Mouse (Mus musculus): ENCODE measurements around the gene Rraga.

Rraga gene

DNA sequence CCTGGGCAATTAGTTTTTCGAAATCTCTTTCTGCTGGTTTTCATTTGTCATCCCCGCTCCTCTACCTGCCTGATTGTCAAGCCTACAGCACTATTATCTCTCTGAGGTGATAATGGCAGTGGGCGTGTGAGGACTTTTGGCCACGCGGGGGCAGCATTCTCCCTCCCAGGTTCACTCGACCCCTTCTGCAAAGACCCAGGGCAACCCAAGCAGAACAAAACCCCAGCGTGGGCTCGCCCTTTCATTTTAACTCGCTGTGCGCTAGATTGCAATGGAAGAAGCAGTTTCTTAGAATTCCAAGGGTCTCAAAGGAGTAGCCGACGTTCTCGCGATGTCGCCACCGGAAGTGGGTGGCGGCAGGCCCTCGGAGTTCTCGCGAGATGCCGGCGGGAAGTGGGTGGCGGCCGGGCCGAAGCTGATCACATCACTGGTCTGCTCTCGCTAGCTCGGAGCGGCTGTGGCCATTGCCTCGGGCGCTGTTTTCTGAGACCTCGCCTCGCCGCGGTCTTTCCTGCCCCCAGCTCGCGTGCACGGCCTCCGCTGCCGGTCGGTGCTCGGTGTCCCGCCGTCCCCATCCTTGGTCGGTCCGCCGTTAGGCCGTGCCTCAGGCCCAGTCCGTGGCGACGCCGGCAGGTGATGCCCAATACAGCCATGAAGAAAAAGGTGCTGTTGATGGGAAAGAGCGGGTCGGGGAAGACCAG, at the start of gene Rraga:
Gene Rraga, plus strand, starts transcription at position 386 of the 701 bp plus-strand sequence.
- peak; percentile 94 for ATAC-seq (ENCODE audit: low TSS enrichment)

DNA sequence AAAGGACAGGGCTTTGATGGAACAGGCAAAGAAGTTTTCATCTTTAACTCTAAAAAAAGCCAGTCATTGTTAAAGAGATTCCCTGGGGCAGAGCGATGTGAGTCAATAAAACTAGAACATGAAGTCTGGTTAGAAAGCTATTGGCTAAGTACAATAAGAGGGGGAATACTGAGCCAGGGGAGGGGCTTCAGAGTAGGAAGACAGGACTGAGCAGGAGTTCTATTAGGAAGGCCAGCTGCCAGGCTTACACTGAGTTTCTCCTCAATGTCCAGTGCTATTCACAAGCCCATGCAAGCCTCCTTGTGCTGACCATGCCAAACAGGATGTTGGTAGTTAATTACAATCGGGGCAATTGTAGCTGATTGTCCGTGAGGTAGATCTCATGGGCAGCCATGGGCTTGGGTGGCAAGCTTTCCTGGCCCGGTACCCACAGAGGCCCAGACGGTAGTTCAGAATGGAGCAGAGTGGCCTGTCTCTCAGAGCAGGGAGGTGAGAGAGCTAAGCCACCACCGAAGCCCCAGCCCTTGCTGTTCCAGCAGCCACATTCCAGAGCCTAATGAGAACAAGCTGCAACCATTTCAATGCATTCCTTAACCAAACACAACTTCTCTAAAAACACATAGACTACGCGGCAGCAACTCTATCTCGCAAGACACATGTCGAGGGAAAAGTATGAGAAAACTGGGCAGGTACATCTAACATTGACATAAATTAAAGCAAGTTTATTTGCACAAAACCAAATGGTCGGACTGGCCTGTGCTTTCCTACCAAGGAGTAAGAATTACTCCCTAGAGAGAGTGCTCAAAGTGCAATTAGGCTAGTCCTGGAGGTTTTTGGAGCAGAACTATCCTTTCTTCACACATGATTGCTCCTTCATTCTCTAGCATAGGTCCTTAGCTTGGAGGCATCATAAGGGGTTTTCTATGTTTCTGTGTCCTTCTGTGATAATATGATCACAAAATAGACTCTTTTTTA, 48.0 kb upstream of the Rraga start:
- no peak for ATAC-seq (ENCODE audit: low TSS enrichment)

DNA sequence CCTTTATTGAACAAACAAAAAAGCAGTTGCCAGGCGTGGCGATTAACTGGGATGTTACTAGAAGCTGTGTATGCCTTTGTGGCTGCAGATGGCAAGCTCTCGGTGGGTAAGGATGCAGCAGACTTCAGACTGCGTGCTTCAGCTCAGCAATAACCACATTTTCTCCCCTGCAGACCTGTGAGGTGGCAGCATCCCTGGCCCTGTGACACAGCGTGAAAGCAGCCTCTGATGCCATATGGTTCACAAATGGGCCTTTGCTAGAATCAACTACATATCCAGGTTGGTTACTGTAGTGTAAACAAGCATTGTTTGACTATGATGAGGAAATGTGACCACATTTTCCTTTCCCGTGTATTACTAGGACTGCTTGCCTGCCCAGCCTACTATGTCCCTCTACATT, 46.3 kb upstream of the Rraga start:
- no peak for ATAC-seq (ENCODE audit: low TSS enrichment)

DNA sequence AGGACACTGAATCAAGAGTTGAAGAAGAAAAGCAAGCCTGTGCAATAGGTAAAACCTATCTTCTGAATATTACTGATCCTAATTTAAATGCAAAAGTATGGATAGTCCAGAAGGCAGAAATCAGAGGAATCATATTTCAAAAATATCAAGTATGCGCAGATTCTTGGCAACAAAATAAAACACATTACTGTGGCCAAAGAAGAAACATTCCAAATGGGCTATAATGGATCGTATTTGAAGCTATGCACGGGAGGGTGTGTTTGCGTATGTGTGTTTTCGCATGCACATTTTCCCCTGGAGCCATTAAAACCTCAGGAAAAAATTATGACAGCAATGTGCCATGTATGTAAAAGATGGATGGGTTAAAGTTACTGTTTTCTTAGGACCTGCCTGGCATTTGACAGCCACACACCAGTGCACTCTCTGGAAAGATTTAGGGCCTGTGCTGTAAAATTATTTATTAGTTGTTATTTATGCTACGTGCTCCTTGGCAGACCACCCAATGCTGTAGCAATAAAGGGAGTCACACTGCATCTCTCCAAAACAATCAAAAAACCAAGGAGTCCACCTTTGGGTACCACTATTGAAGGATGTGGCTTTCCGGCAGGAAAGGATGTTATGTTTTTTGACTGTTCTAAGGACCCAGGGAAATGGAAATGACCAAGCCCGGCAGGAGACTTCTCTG, 41.9 kb upstream of the Rraga start:
- ATAC-seq (ENCODE audit: low TSS enrichment) = no peak

DNA sequence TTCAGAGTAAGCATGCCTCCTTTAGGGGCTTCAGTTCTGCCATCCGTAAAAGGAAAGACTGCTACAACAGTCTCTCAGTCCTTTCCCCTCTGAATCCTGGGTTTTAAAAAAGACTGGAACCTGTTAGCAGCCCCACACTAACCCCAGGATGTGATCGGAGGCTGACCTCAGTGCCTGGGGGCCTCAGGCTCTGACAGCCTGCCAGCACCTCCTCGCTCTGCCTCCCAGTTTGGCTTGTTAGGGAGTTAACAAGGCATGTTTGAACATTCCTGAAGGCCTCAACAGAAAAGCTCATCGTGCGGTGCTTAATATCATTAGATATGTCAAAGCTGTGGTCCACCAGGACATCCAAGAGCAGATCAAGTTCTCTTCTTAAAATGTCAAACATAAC, 41.4 kb upstream of the Rraga start:
- no peak for ATAC-seq (ENCODE audit: low TSS enrichment)

DNA sequence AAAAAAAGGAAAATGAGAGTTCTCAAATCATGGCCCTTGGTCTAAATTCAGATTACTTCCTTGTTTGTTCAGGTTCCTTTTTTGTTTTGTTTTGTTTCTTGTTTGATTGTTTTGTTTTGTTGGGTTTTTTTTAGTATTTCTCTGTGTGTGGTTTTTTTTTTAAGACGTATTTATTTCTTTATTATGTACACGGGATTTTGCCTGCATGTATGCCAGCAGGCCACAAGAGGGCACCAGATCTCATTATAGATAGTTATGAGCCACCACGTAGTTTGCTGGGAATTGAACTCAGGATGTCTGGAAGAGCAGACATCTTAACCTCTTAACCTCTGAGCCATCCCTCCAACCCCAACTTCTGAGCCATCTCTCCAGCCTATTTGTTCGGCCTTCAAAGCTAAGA, 37.5 kb upstream of the Rraga start:
- ATAC-seq (ENCODE audit: low TSS enrichment) = no peak

DNA sequence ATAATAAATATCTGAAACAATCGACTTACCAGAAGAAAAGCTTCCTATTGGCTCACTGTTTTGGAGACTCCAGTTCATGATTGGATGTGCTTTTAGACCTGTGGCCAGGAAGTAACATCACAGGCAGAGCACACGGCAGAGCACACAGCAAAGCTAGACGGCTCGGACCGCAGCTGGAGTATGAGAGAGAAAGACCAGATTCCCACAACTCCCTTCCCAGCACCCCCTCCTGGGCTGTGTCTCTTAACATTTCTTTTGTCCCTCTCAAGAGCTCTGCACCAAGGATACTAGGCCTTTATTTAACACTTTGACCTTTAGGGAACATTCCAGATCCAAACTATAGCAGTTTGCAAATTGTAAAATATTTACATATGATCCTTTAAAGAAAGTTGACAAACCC, 36.5 kb upstream of the Rraga start:
- no peak for ATAC-seq (ENCODE audit: low TSS enrichment)

DNA sequence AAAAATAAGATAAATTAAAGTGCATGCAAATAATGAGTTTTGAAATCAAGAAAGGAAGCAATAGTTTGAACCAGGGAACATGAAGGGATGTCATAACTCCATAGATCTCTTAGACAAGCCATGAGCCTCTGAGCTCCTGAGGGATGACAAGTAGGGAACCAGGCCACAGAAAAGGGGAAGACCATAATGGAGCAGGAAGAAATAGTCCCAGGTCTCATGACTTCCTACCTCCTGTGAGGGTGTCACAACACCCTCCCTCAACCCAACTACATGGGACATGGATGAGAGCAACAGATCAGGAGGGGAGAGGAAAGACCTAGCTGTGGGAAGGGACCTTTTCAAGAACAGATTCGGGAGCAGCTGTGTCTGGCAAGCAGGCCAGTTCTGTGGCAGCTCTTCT, 33.9 kb upstream of the Rraga start:
- no peak for ATAC-seq (ENCODE audit: low TSS enrichment)

DNA sequence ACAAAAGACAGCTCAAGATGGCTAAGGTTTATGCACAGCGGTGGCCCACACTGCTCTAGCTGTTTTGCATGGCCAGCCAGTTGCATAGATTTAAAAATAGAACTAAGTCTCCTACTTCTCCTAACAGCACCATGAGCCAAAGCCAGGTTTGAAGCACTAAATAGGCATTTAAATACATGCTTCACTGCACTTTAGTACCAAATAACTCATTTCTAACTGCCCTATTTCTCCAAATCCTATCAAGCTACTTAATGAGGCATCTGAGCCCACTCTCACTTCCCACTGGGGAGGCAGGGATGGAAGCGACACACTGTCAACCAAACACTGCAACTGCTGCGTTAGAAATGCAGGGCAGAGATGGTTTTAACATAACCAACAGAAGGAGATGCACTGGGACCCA, 31.5 kb upstream of the Rraga start:
- ATAC-seq (ENCODE audit: low TSS enrichment) = peak; percentile 68

DNA sequence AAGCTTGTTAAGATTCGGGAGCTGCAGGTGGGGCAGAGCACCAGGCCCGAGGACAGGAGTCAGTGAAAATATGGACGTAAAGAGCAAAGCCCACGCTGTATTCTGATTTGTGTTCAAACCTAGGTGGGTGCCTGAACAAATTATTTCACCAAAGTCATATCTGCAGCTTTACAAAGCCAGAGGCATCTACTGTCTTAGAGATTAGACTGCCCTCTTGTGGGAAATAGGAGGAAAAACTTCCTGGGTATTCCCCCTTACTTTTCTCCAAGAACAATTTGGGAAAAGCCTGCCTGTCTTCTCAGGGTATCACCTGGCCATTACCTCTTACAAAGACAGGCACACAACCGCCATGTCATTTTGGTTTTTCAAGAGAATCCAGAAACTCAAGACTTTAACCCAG, 29.9 kb upstream of the Rraga start:
- peak; percentile 92 for ATAC-seq (ENCODE audit: low TSS enrichment)

DNA sequence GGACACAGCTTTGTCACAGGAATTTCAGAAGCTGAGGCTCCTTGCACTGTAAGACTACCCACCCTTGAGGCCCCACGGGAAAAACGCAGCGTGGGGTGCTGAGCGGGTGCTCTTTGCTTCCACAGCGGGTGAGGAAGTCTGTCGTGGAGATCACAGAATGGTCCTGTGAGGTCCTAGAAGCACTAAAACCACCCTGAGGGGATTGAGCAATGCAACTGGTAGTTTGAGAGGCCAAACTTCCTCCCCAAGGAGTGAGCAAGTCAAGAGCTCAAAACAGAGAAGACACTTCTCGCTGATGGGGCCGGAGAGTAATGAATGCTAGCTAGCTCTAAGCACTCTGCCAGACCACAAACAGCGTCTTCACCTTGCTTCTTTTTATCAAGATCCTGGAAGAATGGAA, 27.1 kb upstream of the Rraga start:
- no peak for ATAC-seq (ENCODE audit: low TSS enrichment)

DNA sequence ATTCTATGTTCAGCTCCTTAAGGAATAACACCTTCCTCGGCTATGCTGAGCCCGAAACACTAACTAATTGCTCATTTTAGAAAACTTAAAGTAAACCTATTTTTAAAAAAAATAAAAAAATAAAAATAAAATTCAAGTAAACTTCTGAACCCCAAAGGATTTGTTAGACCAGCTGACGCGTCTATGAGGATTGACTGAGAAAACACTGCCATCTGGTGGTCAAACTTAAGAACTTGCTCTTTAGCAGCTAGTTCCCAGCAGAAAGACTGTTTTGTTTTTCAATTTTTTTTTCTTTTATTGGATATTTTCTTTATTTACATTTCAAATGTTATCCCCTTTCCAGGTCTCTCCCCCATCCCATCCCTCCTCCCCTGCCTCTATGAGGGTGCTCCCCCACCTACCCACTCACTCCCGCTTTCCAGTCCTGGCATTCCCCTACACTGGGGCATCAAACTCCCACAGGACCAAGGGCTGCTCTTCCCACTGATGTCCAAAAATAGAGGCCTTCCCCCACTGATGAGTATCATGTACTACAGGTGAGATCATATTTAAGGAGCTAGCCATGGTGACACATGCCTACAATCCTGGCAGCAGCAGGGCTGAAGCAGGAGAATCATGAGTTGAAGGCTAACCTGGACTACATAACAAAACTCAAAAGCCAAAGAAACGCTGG, 20.3 kb upstream of the Rraga start:
- 0 out of 2 replicates have a peak, but pooled peaks have one; percentile 69 for ATAC-seq (ENCODE audit: low TSS enrichment)

DNA sequence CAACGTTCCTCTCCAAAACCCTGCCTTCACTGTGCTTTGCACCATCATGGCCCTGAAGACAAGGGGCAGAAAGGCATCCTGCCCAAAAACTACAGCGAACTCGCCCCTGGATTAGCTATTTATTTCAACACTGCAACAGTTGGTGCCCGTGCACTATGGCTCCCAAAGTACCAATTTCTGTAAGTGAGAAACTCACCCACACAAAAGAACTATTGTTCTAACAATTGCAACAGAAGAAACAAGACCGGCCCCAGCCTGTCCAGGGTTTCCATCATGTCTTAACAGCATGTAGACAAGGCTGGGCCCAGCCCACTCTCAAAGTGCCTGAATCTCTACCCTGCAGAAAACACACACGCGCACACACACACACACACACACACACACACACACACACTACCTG, 18.1 kb upstream of the Rraga start:
- no peak for ATAC-seq (ENCODE audit: low TSS enrichment)

DNA sequence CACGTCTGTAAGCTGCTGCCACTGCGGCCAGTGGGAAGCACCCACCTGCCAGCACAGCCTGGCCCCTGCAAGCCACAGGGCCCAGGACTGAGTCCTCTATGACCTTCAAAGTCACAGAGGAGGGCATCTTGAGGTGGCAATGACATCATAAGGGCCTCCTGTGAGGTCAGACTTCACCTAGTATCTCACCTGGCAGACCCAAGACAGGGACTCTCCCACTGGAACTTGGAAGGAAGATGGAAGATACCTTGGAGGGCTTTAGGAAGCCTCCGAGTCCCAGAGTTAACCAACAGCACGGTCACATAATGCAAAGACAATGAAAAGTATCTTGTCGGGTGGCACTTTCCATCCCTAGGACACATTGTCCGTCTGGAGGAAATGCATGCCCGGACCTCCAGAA, 17.2 kb upstream of the Rraga start, which contains the start of gene Saxo1:
Gene Saxo1, minus strand, starts transcription at position 101 of the 400 bp plus-strand sequence.
- no peak for ATAC-seq (ENCODE audit: low TSS enrichment)

DNA sequence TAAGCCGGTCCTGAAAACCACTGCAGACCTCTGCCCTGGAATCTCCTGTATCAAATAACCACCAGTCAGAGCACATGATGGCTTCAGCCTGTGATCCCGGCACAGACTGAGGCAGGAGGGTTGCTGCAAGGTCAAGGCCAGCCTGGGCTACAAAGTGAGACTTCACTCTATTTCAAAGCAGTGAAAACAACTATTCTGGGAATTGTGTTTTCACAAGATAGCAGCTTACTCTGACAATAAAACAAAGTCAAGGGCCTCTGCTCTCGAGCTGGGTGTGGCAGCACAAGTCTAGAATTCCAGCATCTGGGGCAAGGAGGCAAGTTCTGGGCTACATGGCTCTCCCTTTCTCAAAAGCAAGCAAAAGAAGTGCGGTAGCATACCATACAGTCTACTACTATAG, 16.5 kb upstream of the Rraga start:
- no peak for ATAC-seq (ENCODE audit: low TSS enrichment)

DNA sequence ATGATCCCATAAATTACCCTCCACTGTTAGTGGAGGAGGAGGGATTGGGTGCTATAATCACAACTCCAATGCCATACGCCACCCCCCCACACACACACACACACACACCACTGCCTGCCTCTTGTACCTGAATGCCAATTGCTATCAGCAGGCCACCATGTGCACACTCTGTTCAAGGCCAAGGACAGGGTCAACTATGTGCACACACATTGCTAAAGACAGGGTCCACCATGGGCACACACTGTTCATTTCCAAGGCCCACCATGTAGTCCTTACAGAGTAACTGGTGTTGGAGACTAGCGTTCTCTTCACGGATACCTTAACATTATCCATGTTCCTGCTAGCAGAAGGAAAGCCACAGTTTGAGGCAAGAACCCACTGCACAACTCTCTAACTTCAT, 14.4 kb upstream of the Rraga start:
- ATAC-seq (ENCODE audit: low TSS enrichment) = no peak

DNA sequence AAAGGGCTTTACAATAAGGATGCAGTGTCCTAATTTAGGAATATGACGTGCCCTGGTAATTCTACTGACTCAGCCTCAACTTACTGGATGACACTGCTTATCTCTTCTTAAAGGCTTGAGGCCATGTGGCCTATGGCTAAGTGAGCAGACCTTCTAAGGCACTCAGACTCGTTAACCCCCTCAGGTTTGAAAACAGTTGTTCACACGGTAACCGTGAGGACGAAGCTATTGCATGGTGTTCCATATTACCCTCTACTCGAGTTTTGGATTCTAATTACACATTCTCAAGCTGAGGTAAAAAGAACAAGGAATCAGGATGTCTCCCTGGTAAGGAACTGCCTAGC, 557 bp upstream of the Rraga start:
- ATAC-seq (ENCODE audit: low TSS enrichment) = peak; percentile 22

DNA sequence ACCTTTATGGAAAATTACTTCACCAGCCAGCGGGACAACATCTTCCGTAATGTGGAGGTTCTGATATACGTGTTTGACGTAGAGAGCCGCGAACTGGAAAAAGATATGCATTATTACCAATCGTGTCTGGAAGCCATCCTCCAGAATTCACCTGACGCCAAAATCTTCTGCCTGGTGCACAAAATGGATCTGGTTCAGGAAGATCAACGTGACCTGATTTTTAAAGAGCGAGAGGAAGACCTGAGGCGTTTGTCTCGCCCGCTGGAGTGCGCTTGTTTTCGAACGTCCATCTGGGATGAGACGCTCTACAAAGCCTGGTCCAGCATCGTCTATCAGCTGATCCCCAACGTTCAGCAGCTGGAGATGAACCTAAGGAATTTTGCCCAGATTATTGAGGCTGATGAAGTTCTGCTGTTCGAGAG, 663 bp downstream of the Rraga start:
- peak; percentile 25 for ATAC-seq (ENCODE audit: low TSS enrichment)

DNA sequence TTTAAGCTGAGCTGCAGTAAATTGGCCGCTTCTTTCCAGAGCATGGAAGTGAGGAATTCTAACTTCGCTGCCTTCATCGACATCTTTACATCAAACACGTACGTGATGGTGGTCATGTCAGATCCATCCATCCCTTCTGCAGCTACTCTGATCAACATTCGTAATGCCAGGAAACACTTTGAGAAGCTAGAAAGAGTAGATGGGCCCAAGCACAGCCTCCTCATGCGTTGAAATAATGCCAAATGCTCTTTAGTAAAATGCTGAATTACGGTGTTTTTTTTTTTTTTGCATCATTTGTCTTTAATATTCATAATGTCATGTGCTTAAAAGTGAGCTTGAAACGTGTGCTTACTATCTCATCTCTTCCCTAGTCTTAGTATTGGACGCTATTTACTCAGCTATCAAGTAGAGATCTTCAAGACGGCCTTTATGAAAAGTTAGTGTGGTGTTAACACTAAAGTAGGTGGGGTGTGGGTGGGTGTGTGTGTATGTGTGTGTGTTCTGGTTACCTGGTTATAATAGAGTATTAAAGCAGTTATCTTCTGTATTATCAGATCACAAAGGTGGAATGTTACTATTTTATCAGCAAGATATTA, 1.3 kb downstream of the Rraga start:
- no peak; the same call in 1 of the 2 replicates for ATAC-seq (ENCODE audit: low TSS enrichment)

DNA sequence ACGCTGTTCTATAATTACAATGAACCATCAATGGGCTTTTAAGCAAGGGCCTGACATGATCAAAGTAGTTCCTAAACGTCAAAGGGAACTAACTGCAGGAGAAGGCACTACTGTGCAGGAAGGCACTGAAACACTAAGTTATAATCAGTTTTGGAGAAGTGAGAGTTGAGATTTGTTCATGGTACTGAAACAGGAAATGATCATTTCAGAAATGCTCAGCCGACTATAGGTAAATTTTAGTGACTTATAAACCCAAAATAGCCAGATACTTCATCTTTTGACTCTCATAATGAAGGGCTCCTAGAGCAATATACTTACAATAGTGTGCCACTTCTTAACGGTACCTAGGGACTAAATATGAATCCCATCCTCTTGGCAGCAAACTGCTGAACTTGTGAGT, 4.6 kb downstream of the Rraga start:
- ATAC-seq (ENCODE audit: low TSS enrichment) = no peak

DNA sequence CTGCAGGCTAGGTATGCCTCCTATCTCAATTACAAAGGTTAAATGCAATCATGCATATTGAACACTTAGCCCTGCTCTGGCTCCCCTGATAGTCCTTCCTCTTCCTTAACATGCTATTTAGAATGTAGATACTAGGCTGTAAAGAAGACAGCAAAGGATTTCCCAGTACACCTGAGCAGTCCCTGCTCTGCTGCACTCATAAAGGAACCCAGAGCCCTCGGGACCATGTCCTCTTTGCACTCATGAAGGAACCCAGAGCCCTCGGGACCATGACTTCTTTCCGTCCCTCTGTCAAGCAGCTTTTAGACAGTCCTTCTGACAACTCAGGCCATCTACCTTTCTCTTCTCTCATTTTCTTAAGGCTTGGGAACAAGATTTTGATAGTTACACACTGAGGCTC, 5.1 kb downstream of the Rraga start:
- no peak for ATAC-seq (ENCODE audit: low TSS enrichment)

DNA sequence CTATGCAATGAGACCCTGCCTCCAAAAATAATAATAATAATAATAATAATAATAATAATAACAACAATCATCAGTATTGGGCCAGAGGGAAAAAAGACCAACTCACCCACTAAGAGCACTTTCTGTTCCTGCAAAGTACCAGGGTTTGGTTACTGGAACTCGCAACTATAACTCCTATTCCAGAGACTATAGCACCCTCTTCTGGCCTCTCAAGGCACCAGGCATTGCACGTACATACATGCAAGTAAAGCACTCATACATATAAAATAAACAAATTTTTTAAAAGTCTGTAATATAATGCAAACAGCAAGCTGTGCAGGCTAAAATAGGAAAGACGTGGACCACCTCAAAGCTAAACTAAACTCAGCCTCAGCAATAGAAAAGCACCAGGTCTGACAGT, 12.8 kb downstream of the Rraga start:
- no peak for ATAC-seq (ENCODE audit: low TSS enrichment)
